19 mouse cellular contexts compared by ENCODE assay signal in genomic region chrX:130577706-130578105, GRCm38 (mm10).
"Had no signal": no experiment of that assay in that cellular context is flagged by ENCODE, and none has a peak within 500 bp of the region (broad histone marks: within the 10 kb centered on the region; RNA-seq: fewer than 3 reads in every experiment).

No protein-coding gene starts in this region.

- DNase-seq: kidney, adult 18-20 months; kidney, postnatal 25 days; layer of hippocampus, adult 9-11 months; liver; lung, adult 18-20 months; lung, postnatal 14 days; lung, postnatal 4 days; midbrain, embryonic 14.5 days; right cerebral cortex, postnatal 14 days; right cerebral cortex, postnatal 4 days; thymus, postnatal 25 days had no signal

- H3K36me3 ChIP-seq: limb, embryonic 10.5 days; limb, embryonic 13.5 days; liver, embryonic 12.5 days; liver, embryonic 15.5 days; lung, embryonic 15.5 days; neural tube, embryonic 12.5 days; neural tube, embryonic 15.5 days; stomach, embryonic 15.5 days had no signal

- H3K27me3 ChIP-seq: limb, embryonic 13.5 days; liver, embryonic 12.5 days; liver, embryonic 15.5 days; lung, embryonic 15.5 days; neural tube, embryonic 12.5 days; neural tube, embryonic 15.5 days; stomach, embryonic 15.5 days had no signal

- ATAC-seq: liver, embryonic 12.5 days had no signal
